In genomic region chr3:96237904-96238511, GRCm38 (mm10) we compare ENCODE assay signal across 9 mouse cellular contexts. TPM values are rescaled to one million over a fixed set of nuclear protein-coding genes. Genes with fewer than 3 reads are reported as not detected.
DNase-seq lines count a peak whose midpoint lies in the region; ATAC-seq and TF ChIP-seq lines count a peak whose summit lies in the region.
"Had no signal": no experiment of that assay in that cellular context is flagged by ENCODE, and none has a peak within 500 bp of the region (broad histone marks: within the 10 kb centered on the region; RNA-seq: fewer than 3 reads in every experiment).

No protein-coding gene starts in this region.

- H3K27ac ChIP-seq in heart, embryonic 10.5 days: peak overlapping the region; percentile 84
- H3K27ac ChIP-seq in forebrain, embryonic 11.5 days (ENCODE audit: low read depth, low read length): peak overlapping the region; percentile 75
- peak overlapping the region; percentile 98 for H3K27ac ChIP-seq in liver, embryonic 14.5 days
- no peak overlapping the region for H3K27ac ChIP-seq in cerebellum, adult 2 months (ENCODE audit: insufficient read depth, low read length)

- no peak for TF ChIP-seq CTCF in E14TG2a.4 (conservative IDR thresholded peaks at IDR 0.05; ENCODE audit: low read length)
- TF ChIP-seq CTCF in liver, embryonic 14.5 days (IDR thresholded peaks at IDR 0.05; ENCODE audit: low read depth): no peak
- TF ChIP-seq CTCF in cerebellum, adult 2 months (IDR thresholded peaks at IDR 0.05; ENCODE audit: borderline replicate concordance, insufficient read depth, low read depth, low read length): no peak

- H3K4me3 ChIP-seq in heart, embryonic 10.5 days: peak overlapping the region; percentile 64
- H3K4me3 ChIP-seq in E14TG2a.4 (replicated peaks; ENCODE audit: low read length): peak overlapping the region; percentile 81
- H3K4me3 ChIP-seq in forebrain, embryonic 11.5 days (ENCODE audit: low read depth, low read length): peak overlapping the region; percentile 33
- peak overlapping the region; percentile 55 to 73 for H3K4me3 ChIP-seq in liver, embryonic 14.5 days (ENCODE audit: insufficient read depth in 1 of 2, low read depth in 2 of 2, low read length in 2 of 2)
- H3K4me3 ChIP-seq in cerebellum, adult 2 months (replicated peaks; ENCODE audit: insufficient read depth, low read depth, low read length): no peak overlapping the region

- no peak for TF ChIP-seq POLR2A in cerebellum, adult 2 months (IDR thresholded peaks at IDR 0.05; ENCODE audit: borderline replicate concordance, insufficient read depth, low read length)

- no peak for DNase-seq in heart, embryonic 10.5 days (ENCODE audit: low spot score)
- no peak for DNase-seq in heart, adult 18-20 months
- no peak for DNase-seq in forebrain, embryonic 11.5 days (ENCODE audit: low spot score)
- DNase-seq in liver, embryonic 14.5 days (ENCODE audit: low read depth in 3 of 3, low spot score in 3 of 3): peak in 2 of 3 experiments; percentile 61 to 76
- DNase-seq in left cerebral cortex, adult 9 months (ENCODE audit: low spot score in 2 of 2): no peak
- no peak for DNase-seq in cerebellum, postnatal 4 days (ENCODE audit: low spot score in 2 of 2)
- DNase-seq in cerebellum, adult 2 months: no peak

- WGBS in heart, embryonic 10.5 days: 2% methylated on average over 12 of the region's 12 CpGs
- WGBS in forebrain, embryonic 11.5 days: under 1% methylated on average over 12 of the region's 12 CpGs
- under 1% methylated on average over 12 of the region's 12 CpGs for WGBS in liver, embryonic 14.5 days (ENCODE audit: insufficient replicate concordance)
- 11% methylated on average over 12 of the region's 12 CpGs for WGBS in cerebellum, adult 2 months

- TF ChIP-seq EP300 in liver, embryonic 14.5 days (IDR thresholded peaks at IDR 0.05; ENCODE audit: low read depth): 0 out of 2 replicates have a peak, but pooled peaks have one; percentile 1

- no peaks in the 10 kb centered on the region for H3K36me3 ChIP-seq in heart, embryonic 10.5 days
- H3K36me3 ChIP-seq in E14TG2a.4 (ENCODE audit: insufficient read depth, low read length): peaks cover 26% of the 10 kb centered on the region; the same call in 1 of the 2 replicates
- H3K36me3 ChIP-seq in forebrain, embryonic 11.5 days (ENCODE audit: control insufficient read depth, insufficient read depth, low read length): no peaks in the 10 kb centered on the region
- no peaks in the 10 kb centered on the region for H3K36me3 ChIP-seq in liver, embryonic 14.5 days (replicated peaks; ENCODE audit: control insufficient read depth, insufficient read depth, low read depth)

- H3K9ac ChIP-seq in forebrain, embryonic 11.5 days (ENCODE audit: low read length): peak overlapping the region; percentile 65
- peak overlapping the region; percentile 95 for H3K9ac ChIP-seq in liver, embryonic 14.5 days (replicated peaks)

- H3K4me1 ChIP-seq in heart, embryonic 10.5 days: peaks cover 15% of the 10 kb centered on the region; the same call in 1 of the 2 replicates
- peaks cover 43% of the 10 kb centered on the region for H3K4me1 ChIP-seq in E14TG2a.4 (replicated peaks; ENCODE audit: low read depth, low read length)
- H3K4me1 ChIP-seq in forebrain, embryonic 11.5 days (replicated peaks; ENCODE audit: control insufficient read depth, insufficient read depth, low read length): 0 out of 2 replicates have a peak, but pooled peaks cover 2% of the 10 kb centered on the region
- peaks cover 9 to 19% of the 10 kb centered on the region in 2 experiments for H3K4me1 ChIP-seq in liver, embryonic 14.5 days (replicated peaks; ENCODE audit: control insufficient read depth in 2 of 2, insufficient read depth in 2 of 2, low read length in 1 of 2)
- H3K4me1 ChIP-seq in cerebellum, adult 2 months (ENCODE audit: control insufficient read depth, insufficient read depth, low read length): no peaks in the 10 kb centered on the region

- no peak for ATAC-seq in forebrain, embryonic 11.5 days (replicated peaks; ENCODE audit: low FRiP score)
- peak; percentile 0; the same call in 1 of the 2 replicates for ATAC-seq in liver, embryonic 14.5 days (ENCODE audit: insufficient read depth)

- H3K4me2 ChIP-seq in forebrain, embryonic 11.5 days (ENCODE audit: low read depth, low read length, severe bottlenecking): peak overlapping the region; percentile 55
- H3K4me2 ChIP-seq in liver, embryonic 14.5 days (ENCODE audit: low read depth): peak overlapping the region; percentile 92

- H3K9me3 ChIP-seq in heart, embryonic 10.5 days: no peaks in the 10 kb centered on the region
- no peaks in the 10 kb centered on the region for H3K9me3 ChIP-seq in E14TG2a.4 (ENCODE audit: low read length)
- H3K9me3 ChIP-seq in forebrain, embryonic 11.5 days (ENCODE audit: control insufficient read depth, low read length): no peaks in the 10 kb centered on the region
- no peaks in the 10 kb centered on the region for H3K9me3 ChIP-seq in liver, embryonic 14.5 days (ENCODE audit: control insufficient read depth, low read length)

- no peaks in the 10 kb centered on the region for H3K27me3 ChIP-seq in heart, embryonic 10.5 days (ENCODE audit: insufficient read depth, poor library complexity, severe bottlenecking)
- H3K27me3 ChIP-seq in E14TG2a.4 (ENCODE audit: insufficient read depth, low read length): no peaks in the 10 kb centered on the region
- H3K27me3 ChIP-seq in forebrain, embryonic 11.5 days (ENCODE audit: control insufficient read depth, insufficient read depth, low read length): no peaks in the 10 kb centered on the region
- H3K27me3 ChIP-seq in liver, embryonic 14.5 days (ENCODE audit: control insufficient read depth, insufficient read depth, low read length): no peaks in the 10 kb centered on the region
- no peaks in the 10 kb centered on the region for H3K27me3 ChIP-seq in cerebellum, adult 2 months (ENCODE audit: control insufficient read depth, insufficient read depth, low read length)

RNA-seq across cellular contexts. Expression of gene Hist2h3c2, which starts 0.9 kb away (rescaled TPM):
- 3.4 and 5.1 TPM in 2 replicates for polyA plus RNA-seq in heart, embryonic 10.5 days (2016; fragmentation: Nextera tagmentation; extraction: Ambion mirVana)
- 1 to 10 TPM; 4.0 to 9.0 TPM for total RNA-seq in heart, adult 18-20 months (2021)
- 12.8 and 14.8 TPM in 2 replicates for polyA plus RNA-seq in forebrain, embryonic 11.5 days (2014; fragmentation: Nextera tagmentation; extraction: Ambion mirVana)
- polyA plus RNA-seq in liver, embryonic 14.5 days (2012; rRNA removed): 91.6 and 122 TPM in 2 replicates
- polyA plus RNA-seq in liver, embryonic 14.5 days (2014; fragmentation: Nextera tagmentation; extraction: Ambion mirVana): 13.6 and 14.6 TPM in 2 replicates
- polyA plus RNA-seq in cerebellum, adult 2 months (2012; rRNA removed): 4.5 and 6.3 TPM in 2 replicates

RNA-seq across cellular contexts. Expression of gene Hist2h2aa2, which starts 2.1 kb away (rescaled TPM):
- polyA plus RNA-seq in heart, embryonic 10.5 days (2016; fragmentation: Nextera tagmentation; extraction: Ambion mirVana): 13.0 and 21.3 TPM in 2 replicates
- total RNA-seq in heart, adult 18-20 months (2021): 100 to 1,000 TPM; 189 to 197 TPM
- 29.2 and 49.8 TPM in 2 replicates for polyA plus RNA-seq in forebrain, embryonic 11.5 days (2014; fragmentation: Nextera tagmentation; extraction: Ambion mirVana)
- polyA plus RNA-seq in liver, embryonic 14.5 days (2012; rRNA removed): 32.9 and 34.5 TPM in 2 replicates
- polyA plus RNA-seq in liver, embryonic 14.5 days (2014; fragmentation: Nextera tagmentation; extraction: Ambion mirVana): 34.2 and 39.0 TPM in 2 replicates
- polyA plus RNA-seq in cerebellum, adult 2 months (2012; rRNA removed): 6.8 TPM in 1 of 2 replicates, not detected in the other

RNA-seq across cellular contexts. Expression of gene Hist2h2aa1, which starts 7.3 kb away (rescaled TPM):
- polyA plus RNA-seq in heart, embryonic 10.5 days (2016; fragmentation: Nextera tagmentation; extraction: Ambion mirVana): 8.3 and 9.5 TPM in 2 replicates
- 10 to 100 TPM in 1 of 2 experiments, 1 to 10 TPM in 1; 9.3 to 14.7 TPM for total RNA-seq in heart, adult 18-20 months (2021)
- polyA plus RNA-seq in forebrain, embryonic 11.5 days (2014; fragmentation: Nextera tagmentation; extraction: Ambion mirVana): 18.7 and 28.2 TPM in 2 replicates
- 45.7 and 46.3 TPM in 2 replicates for polyA plus RNA-seq in liver, embryonic 14.5 days (2012; rRNA removed)
- polyA plus RNA-seq in liver, embryonic 14.5 days (2014; fragmentation: Nextera tagmentation; extraction: Ambion mirVana): 32.0 TPM in 2 replicates
- polyA plus RNA-seq in cerebellum, adult 2 months (2012; rRNA removed): 127 and 149 TPM in 2 replicates

RNA-seq across cellular contexts. Expression of gene Hist2h3c1, which starts 8.5 kb away (rescaled TPM):
- 0.41 and 0.60 TPM in 2 replicates for polyA plus RNA-seq in heart, embryonic 10.5 days (2016; fragmentation: Nextera tagmentation; extraction: Ambion mirVana)
- total RNA-seq in heart, adult 18-20 months (2021): not detected
- 2.3 TPM in 1 of 2 replicates, not detected in the other for polyA plus RNA-seq in forebrain, embryonic 11.5 days (2014; fragmentation: Nextera tagmentation; extraction: Ambion mirVana)
- polyA plus RNA-seq in liver, embryonic 14.5 days (2012; rRNA removed): 2.4 and 3.6 TPM in 2 replicates
- 2.6 and 5.7 TPM in 2 replicates for polyA plus RNA-seq in liver, embryonic 14.5 days (2014; fragmentation: Nextera tagmentation; extraction: Ambion mirVana)
- polyA plus RNA-seq in cerebellum, adult 2 months (2012; rRNA removed): not detected in 2 replicates
- polyA plus RNA-seq: spleen, adult 2 months had no signal

RNA-seq across cellular contexts. Expression of gene Hist2h2be, which starts 17.1 kb away (rescaled TPM):
- polyA plus RNA-seq in heart, embryonic 10.5 days (2016; fragmentation: Nextera tagmentation; extraction: Ambion mirVana): 2.8 and 3.5 TPM in 2 replicates
- total RNA-seq in heart, adult 18-20 months (2021): 1 to 10 TPM; 7.9 to 8.4 TPM
- 14.3 and 15.8 TPM in 2 replicates for polyA plus RNA-seq in forebrain, embryonic 11.5 days (2014; fragmentation: Nextera tagmentation; extraction: Ambion mirVana)
- polyA plus RNA-seq in liver, embryonic 14.5 days (2012; rRNA removed): 8.7 and 8.9 TPM in 2 replicates
- 6.4 and 9.1 TPM in 2 replicates for polyA plus RNA-seq in liver, embryonic 14.5 days (2014; fragmentation: Nextera tagmentation; extraction: Ambion mirVana)
- 8.0 and 9.3 TPM in 2 replicates for polyA plus RNA-seq in cerebellum, adult 2 months (2012; rRNA removed)

Comparison
In these comparisons a context has a peak if more than half of its experiments do, and no peak if none do; other contexts are left out.
1. DNase-seq: peak in liver, embryonic 14.5 days (2 of 3); none in heart, embryonic 10.5 days (single experiment), heart, adult 18-20 months (0 of 2), forebrain, embryonic 11.5 days (single experiment), left cerebral cortex, adult 9 months (0 of 2), cerebellum, postnatal 4 days (0 of 2) and cerebellum, adult 2 months (0 of 2).